Mouse (Mus musculus): ENCODE data around the gene Rpia.
A peak's percentile ranks its signal among the peaks of the same experiment; 100 is the strongest.

The Rpia gene

GRCm38 (mm10) chr6:70751251-70751897 is 40.7 kb downstream of the Rpia start:
- no peak for DNase-seq (ENCODE audit: extremely low spot score)

- peak; percentile 21 for DNase-seq (ENCODE audit: extremely low spot score)
Observed at GRCm38 (mm10) chr6:70749750-70750149, 42.3 kb downstream of the Rpia start.

GRCm38 (mm10) chr6:70747702-70748101 is 44.3 kb downstream of the Rpia start:
- no peak for DNase-seq (ENCODE audit: extremely low spot score)

- DNase-seq (ENCODE audit: extremely low spot score): no peak
Observed at GRCm38 (mm10) chr6:70743902-70744301, 48.1 kb downstream of the Rpia start.

- DNase-seq (ENCODE audit: extremely low spot score): no peak
Observed at GRCm38 (mm10) chr6:70742833-70743232, 49.2 kb downstream of the Rpia start.

- no peak for DNase-seq (ENCODE audit: extremely low spot score)
Observed at GRCm38 (mm10) chr6:70740535-70740934, 51.5 kb downstream of the Rpia start.

GRCm38 (mm10) chr6:70739456-70739855 is 52.6 kb downstream of the Rpia start:
- DNase-seq (ENCODE audit: extremely low spot score): no peak

GRCm38 (mm10) chr6:70735528-70735927 is 56.5 kb downstream of the Rpia start:
- no peak for DNase-seq (ENCODE audit: extremely low spot score)

GRCm38 (mm10) chr6:70730828-70731227 is 61.2 kb downstream of the Rpia start:
- DNase-seq (ENCODE audit: extremely low spot score): no peak

- DNase-seq (ENCODE audit: extremely low spot score): no peak
Observed at GRCm38 (mm10) chr6:70729125-70729524, 62.9 kb downstream of the Rpia start.

GRCm38 (mm10) chr6:70727094-70727721 is 64.8 kb downstream of the Rpia start:
- no peak for DNase-seq (ENCODE audit: extremely low spot score)

GRCm38 (mm10) chr6:70725639-70726038 is 66.4 kb downstream of the Rpia start:
- DNase-seq (ENCODE audit: extremely low spot score): no peak

GRCm38 (mm10) chr6:70724722-70725121 is 67.3 kb downstream of the Rpia start:
- DNase-seq (ENCODE audit: extremely low spot score): no peak

GRCm38 (mm10) chr6:70722298-70722697 is 69.7 kb downstream of the Rpia start:
- DNase-seq (ENCODE audit: extremely low spot score): no peak

- DNase-seq (ENCODE audit: extremely low spot score): no peak
Observed at GRCm38 (mm10) chr6:70718760-70719159, 73.3 kb downstream of the Rpia start.

- no peak for DNase-seq (ENCODE audit: extremely low spot score)
Observed at GRCm38 (mm10) chr6:70718164-70718563, 73.9 kb downstream of the Rpia start.

- no peak for DNase-seq (ENCODE audit: extremely low spot score)
Observed at GRCm38 (mm10) chr6:70716701-70717393, 75.2 kb downstream of the Rpia start.
